Mouse (Mus musculus): ENCODE measurements around the gene Ddx25.

- no peak for TF ChIP-seq CTCF (IDR thresholded peaks at IDR 0.05; ENCODE audit: low read depth)
- TF ChIP-seq EP300 (optimal IDR thresholded peaks at IDR 0.05), result no peak
Observed at GRCm38 (mm10) chr9:35529141-35529540, 29.2 kb downstream of the Ddx25 start.

All from stomach, postnatal 0 days (tissue).